Mouse (Mus musculus) heart, postnatal 25 days (tissue): ENCODE results near the gene Frmd4a. TPM values are rescaled to one million over a fixed set of nuclear protein-coding genes. Genes with fewer than 3 reads are reported as not detected.

Experiments
- DNase-seq: peaks from one replicate; pipeline ENCODE4 v3.0.0; 2022; ENCODE audit warnings: low spot score
- intact Hi-C: fragments of 180-260 bp; cut with DNase I; formaldehyde crosslinking; loops from one replicate; pipeline ENCODE4 v1.15.1; 2025
- total RNA-seq, 2 experiments: library from RNA; stranded (reverse); gene quantifications; 2 replicates each; pipeline ENCODE4 v1.2.3; 2021

The Frmd4a gene
- total RNA-seq, 2 experiments from 2014 or later = 21.6 to 31.3 TPM

DNA sequence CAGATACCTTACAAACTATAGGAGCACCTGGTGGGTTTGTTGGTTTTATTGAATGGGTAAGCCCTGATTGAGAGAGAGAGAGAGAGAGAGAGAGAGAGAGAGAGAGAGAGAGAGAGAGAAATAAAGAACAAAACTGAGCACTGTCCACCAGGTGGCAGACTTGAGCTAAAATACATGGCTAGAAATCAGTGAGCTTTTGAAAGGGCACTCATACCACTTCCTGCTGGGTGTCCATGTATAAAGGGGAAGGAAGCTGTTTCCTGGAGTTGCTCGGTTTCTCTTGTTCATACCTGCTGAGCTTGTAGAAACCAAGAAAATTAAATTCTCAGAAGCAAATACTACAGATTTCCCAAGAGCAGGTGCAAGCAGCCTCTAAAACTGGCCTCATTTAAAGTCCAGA, 481.7 kb downstream of the Frmd4a start:
- intact Hi-C loops = loop anchor here (1.0 to 5.0 kb wide), 4 partner anchors 102 to 366 kb away; no protein-coding TSS in a partner anchor

DNA sequence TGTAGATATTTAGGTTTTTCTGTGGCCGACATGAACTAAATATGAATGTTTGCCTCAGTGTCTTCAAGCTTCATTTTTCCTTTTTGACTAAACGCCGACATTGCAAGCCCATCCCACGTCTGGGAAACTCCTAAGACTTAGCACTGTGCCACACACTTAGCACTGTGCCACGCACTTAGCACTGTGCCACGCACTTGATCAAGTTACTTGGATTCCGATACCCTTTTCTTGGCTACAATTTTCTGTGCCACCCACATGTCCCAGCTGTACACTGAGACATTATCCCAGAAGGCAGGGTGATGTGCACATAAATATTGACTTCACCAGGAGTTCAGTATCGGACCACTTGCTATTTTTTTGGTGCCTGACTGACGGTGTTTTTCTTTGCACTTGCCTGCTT, 482.4 kb downstream of the Frmd4a start:
- DNase-seq = no peak
- intact Hi-C loops = loop anchor here (1.0 to 5.0 kb wide), 6 partner anchors 42 to 365 kb away; no protein-coding TSS in a partner anchor

More for the DNA sequence above, 481.7 kb downstream of the Frmd4a start:
- DNase-seq = no peak

DNA sequence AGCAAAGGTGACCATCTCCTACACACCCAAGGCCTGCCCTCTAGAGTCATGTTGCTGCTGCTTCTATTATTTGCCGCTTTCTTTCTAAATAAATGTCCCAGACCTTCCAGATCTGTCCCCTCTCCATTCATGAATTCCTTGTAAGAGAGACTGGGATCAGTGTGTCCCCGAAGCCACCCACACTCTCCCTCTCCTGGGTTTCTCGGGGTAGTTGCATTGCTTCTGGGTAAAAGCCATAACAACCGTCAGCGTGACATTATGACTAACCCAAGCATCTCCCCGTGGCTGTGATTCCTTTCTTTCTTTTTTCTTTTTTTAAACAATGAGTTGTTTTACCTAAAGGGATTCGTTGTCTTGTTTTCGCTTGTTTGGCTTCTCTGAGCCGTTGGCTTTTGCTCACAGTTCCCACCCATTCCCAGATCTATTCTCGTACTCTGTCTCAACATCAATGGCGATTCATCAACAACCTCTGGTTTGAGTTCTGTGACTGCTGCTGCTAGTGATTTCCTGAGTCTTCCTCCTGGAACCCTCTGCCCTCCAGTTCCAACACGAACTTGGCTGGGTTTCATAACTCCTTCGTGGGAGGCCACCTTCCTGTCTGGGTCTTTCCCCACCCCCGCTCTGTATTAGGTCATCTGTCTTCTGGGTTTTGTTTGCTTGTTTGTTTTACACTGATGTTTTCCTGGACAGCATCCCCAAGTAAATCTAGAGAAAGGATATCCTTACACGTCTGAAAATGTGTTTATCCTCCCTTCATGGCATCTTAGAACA, 483.9 kb downstream of the Frmd4a start:
- no peak for DNase-seq
- intact Hi-C loops = loop anchor here (5.0 kb wide), 2 partner anchors 41 to 56 kb away; no protein-coding TSS in a partner anchor

DNA sequence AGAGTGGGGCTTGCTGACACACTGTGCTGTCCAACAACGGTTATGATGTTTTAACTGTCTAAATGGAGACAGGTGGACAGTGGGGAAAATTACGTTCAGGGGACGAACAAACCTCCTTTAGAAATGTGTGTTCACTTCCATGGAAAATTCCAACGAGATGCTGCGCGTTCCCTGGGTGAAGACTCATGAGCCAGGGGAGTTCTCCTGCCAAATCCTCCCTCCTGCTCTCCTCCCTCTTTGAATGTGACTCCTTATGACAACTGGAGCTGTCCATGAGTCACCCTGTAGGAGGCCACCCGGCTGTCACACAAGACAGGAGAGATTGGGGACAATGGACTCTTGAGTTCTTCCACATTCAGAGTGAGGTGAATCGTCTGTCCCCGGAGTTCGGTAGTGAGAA, 486.9 kb downstream of the Frmd4a start:
- intact Hi-C loops = loop anchor here (5.0 kb wide), 2 partner anchors 38 to 53 kb away; no protein-coding TSS in a partner anchor

DNA sequence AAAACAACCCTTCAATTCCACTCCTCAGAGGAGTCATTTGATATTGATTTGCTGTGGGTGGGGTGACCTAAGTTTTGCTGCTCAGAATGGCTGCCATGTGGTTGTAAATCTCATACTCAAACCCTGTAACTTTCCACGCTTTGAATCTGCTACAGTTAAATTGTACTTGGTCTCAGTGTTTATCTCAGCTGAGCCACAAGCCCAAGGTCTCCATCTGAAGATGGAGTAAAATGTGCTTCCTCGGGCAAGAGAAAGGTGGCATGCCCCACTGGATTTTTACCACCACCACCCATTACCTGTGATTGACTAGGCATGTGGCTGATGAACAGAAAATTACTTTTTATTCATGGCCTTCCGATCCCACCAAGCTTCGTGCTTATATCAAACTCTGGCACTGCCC, 488.2 kb downstream of the Frmd4a start:
- DNase-seq = no peak
- intact Hi-C loops = no loop called here

More for the DNA sequence above, 486.9 kb downstream of the Frmd4a start:
- peak; percentile 53 for DNase-seq

DNA sequence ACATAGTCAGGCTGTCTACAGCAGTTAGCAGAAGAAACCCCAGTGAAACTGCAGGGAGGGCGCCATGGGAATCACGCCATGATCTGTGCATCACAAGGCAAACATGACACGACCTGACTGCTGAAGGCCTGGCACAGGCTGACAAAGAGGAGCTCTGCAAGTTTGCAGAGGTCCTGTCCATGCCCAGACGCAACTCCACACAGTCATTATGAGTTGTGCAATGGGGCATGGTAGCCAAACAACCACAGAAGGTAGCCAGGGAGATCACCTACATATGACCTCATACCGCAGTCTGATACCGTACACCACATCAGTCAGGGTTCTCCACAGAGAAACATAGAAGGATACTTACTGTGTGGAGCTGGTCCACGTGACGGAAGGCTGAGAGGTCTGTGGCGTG, 489.1 kb downstream of the Frmd4a start:
- intact Hi-C loops = no loop called here

DNA sequence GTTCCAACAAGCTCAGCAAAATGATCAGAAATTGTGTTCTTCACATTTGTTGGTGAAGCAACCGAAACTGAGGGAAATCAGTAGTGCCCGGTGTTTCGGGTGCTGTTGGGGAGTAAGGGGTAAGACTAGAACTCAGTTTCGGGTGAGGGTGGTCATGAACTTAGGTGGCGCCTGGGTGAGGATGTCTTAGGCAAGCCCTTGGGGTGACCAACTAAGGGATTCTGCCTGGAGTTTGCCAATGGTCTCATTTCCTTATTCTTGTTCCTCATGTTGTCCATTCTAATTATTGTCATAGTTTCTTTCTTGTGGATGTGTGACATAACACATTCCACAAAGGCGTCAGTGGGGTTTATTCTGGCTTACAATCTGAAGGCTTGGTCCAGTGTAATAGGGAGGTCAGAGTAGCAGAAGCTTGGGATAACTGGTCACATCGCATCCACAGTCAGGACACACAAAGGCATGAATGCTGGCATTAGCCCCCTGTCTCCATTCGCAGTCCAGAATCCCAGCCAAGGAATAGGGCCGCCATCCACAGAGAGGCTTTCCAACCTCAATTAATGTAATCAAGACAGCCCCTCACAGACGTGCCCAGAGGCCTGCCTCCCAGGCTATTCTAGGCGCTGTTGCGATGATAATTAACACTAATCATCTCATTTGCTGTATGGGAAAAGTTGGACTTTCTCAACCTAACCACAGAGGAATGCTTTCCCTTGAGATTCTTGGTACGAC, 490.5 kb downstream of the Frmd4a start:
- no peak for DNase-seq
- intact Hi-C loops = no loop called here

More for the DNA sequence above, 489.1 kb downstream of the Frmd4a start:
- DNase-seq = no peak

DNA sequence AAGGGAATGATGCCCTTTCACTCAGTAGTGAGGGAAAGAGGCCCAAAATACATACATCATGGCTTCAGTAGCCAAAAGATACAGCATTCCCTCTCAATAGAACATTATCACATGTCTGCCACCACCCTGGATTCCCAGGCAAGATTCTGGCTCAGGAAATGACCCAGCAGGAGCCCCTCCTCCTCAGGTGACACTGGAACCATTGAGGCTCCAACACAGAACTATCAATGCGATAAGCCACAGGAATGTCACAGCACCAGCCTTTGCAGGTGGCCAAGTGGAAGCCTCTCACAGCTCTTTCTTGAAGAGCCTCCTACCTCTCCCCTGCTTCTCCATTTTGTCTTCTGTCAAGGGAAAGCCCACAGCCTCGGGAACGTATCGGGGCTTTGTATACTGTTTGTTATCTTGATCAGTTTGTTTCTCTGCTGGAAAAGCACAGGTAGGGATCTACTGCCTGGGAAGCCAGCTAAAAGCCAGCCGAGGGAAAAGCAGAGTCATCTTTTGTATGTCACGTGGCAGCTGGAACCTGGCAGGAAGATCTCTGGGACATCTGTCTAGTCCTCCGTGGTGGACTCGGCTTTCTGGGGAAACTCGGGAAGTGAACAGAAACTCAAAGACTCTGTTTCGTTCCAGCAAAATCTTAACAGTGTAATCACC, 491.6 kb downstream of the Frmd4a start:
- no peak for DNase-seq
- intact Hi-C loops = no loop called here

DNA sequence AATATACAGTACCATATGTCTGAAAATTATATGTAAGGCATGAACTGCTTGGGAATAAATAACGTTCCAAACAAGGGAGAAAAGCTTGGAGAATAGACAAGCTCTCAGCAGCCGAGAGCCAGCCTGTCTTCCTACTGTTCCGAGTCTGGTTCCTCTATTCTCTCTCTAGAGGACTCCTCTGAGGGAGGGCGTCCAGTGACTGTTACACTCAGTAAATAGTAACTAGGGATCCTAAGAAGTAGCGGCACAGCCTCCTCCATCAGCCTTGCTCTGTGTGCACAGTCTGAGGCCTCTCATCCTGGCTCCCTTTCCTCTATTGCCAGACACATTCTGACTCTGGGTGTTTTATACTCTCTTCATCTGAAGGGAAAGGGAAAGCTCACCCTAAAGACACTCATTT, 492.2 kb downstream of the Frmd4a start:
- intact Hi-C loops = no loop called here
- DNase-seq = no peak

DNA sequence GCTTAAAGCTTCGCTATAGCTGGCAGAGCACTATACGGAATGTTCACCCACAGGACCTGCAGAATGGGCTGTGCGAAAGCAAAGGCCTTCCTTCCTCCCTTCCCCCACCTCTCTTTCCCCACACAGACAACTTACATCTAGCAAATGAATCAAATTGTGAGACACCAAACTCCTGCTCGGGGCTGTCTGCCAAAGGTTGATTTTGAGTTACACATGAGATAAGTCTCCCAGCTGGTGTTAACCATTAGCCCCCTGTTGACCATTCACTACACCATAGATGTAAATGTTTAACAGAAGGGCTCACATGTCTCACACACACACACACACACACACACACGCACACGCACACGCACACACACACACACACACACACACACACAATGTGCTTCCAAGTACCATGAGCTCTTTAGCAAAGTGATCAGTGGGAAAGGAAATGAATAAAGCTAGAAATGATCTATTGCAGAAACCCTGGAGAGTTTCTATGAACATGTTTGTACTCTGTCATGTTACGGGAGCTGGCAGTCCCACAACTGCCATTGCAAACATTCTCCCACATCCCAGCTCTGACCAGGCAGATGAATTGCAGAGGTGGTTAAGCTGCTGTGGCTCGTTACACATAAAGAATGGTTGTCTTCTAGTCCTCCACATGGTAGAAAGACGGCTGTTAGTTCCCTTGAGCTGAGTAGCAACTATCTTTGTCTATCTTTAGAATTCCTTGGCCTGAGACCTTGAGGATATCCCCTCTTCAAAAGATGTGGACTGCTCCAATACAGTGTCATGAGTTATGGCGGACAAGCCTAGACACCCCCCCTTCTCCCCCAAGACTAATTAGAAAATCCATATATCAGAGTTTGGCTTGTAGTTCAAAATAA, 492.9 kb downstream of the Frmd4a start:
- DNase-seq = no peak
- intact Hi-C loops = no loop called here

DNA sequence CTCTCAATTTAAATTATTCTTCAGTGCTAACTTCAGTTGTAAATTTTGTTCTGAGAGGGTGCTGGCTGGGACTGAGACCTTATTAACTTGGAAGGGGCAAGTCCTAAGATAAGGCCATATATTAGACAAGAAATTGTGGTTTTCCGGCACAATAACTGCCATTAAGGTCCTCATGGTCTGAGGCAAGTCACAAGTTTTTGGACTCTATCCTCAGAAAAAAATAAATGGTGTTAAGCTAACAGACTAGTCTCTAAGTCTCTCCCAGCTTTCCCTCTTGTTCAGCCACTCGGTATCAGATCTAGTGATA, 493.5 kb downstream of the Frmd4a start:
- intact Hi-C loops = no loop called here
- DNase-seq = no peak

DNA sequence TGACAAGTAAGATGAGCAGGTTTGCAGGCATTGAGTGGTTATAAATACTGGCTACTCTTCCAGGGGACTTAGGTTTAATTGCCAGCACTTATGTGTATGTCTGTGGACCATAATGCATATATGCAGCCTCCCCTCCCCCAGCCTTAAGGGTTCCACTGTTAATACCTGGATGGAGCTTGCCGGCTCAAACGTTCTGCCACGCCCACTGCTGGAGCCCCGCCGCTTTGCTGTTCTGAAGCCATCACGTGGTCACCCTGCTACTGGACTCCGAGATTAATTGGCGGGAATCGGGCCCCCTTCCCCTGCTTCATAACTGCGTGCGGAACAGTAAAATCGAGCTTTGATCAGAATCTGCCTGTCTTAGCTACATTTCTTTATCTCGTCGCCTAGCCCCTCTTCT, 495.1 kb downstream of the Frmd4a start:
- DNase-seq = no peak
- intact Hi-C loops = no loop called here

DNA sequence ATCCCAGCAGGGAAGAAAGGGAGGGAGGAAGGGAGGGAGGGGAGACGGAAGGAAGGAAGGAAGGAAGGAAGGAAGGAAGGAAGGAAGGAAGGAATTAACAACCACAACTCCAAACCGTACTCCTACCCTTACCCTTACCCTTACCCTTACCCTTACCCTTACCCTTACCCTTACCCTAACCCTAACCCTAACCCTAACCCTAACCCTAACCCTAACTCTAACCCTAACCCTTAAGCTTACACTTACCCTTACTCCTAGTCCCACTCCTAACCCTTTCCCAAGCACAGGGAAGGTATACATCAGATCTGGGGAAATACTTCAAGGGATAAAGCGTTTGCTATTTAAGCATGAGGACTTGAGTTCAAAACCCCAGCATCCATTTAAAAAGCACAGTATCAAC, 498.4 kb downstream of the Frmd4a start:
- intact Hi-C loops = no loop called here
- no peak for DNase-seq

DNA sequence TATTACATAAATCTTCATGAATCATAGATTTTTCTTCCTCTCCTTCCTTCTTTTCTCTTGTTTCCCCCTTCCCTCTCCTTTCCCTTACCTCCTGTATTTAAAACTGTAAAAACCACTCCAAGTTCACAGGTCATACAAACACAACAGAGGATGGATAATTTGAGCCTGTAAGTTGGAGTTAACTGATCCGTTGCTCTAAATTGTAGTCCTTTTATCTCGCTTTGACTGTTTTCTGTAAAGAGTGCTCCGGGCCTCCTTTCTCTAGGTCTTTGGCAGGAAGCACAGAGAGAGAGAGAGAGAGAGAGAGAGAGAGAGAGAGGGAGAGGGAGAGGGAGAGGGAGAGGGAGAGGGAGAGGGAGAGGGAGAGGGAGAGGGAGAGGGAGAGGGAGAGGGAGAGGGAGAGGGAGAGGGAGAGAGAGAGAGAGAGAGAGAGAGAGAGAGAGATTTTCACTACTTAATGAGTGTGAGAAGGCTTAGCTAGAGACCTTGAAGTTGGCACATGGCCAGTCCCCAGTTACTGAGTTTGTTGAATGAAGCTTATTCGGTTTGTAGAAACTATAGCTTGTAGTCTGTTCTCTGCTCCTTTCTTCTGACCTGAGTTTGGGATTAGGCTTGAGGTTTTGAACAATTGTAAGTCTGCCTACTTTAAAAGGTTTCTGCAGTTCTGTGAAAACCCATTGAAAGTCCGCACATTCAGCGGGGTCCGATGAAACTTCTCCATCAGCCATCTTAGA, 499.5 kb downstream of the Frmd4a start:
- DNase-seq = no peak
- intact Hi-C loops = no loop called here

DNA sequence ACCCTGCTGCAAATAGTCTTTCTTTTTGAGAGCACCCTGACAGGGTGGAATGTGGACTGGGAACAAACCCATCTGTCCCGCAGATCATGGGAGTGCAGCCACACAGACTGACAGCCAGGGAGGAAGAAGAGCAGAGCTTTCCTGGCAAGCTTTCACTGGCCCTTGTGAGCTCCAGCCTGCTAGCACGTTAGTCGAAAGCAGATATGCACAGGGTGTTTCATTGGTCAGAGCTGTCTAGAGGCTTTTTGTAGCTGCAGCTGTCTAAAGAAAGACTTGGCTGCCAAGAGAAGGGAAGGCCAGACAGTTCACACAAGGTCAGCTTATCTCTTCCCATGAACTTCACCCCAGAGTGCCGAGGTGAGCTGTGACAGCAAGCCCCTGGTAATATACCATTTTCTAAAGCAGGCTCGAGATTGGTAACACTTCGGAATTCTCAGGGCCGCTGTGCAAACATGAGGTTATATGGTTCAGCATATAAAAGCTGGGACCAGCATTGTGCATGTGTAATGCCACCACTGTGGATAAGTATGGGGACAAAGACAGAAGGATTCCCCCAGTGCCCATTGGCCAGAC, 500.1 kb downstream of the Frmd4a start:
- intact Hi-C loops = no loop called here
- peak; percentile 64 for DNase-seq

DNA sequence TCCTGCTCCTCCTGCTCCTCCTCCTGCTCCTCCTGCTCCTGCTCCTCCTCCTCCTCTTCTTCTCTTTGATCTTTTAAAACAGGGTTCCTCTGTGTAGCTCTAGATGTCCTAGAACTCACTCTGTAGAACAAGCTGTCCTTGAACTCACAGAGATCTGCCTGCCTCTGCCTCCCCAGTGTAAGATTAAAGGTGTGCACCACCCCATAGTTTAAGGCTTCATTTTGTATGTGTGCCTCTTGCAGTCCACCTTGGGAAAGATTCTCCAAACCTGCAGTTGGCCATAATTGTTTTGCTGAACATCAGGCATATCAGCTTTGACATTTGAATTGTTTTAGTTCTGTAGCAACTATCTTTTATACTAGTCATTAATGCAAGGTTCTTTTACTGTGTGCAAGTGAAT, 501.0 kb downstream of the Frmd4a start:
- intact Hi-C loops = no loop called here
- no peak for DNase-seq

DNA sequence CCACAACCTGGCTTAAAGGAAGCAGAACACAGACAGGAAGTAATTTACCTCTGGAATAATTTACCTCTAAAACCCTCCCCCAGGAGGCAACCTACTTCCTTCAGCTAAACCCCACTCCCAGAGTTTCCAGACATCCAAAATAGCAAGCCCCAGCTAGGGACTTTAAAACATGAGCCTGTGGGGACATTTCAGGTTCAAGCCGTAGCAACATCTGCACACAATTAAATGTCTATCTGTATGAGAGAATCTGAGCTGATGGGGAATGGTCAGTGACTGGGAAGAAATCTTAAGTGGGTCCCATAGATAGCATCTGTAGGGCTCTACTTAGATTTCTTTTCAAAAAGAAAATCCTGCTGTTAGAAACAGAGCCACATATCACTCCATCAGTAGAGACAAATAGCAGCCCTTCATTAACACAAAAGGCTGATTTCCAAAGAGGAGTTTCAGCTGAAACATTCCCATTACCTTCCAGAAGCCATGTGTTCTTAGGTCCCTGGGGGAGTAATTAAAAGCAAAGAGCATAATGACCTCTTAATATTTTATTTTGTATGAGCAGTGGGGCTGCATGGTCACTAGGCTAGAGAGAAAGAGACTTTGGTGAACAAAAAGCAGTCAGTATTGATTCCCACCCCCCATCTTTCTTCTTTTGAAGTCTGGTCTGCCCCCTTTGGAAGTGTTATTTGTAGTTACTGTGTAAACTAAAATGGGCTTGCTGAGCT, 505.4 kb downstream of the Frmd4a start:
- intact Hi-C loops = no loop called here
- DNase-seq = no peak

DNA sequence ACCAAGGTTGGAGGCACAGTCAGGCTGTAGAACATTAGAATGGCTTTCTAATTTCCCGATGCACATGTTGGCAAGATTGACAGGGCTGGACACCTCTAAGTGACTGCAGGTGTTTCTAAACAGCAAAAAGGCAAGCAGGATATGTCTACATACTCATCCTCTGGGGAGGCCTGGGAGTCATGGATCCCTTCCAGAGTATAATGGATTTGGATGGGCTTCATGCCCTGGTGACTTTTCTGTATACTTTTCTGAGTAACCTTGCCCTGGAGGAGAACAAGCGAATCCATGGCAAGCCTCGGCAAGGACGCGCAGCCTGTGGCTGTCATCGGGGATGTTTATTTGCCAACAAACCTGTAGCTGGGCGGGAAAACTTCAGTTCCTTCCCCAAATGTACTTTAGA, 509.6 kb downstream of the Frmd4a start:
- intact Hi-C loops = no loop called here

More for the DNA sequence above, 509.6 kb downstream of the Frmd4a start:
- no peak for DNase-seq
